Mouse (Mus musculus) thymus, adult 2 months (tissue): ENCODE data around the gene Gm12830. TPM values are rescaled to one million over a fixed set of nuclear protein-coding genes. Genes with fewer than 3 reads are reported as not detected.

ENCODE experiments used
- DNase-seq: peaks from one replicate; pipeline ENCODE4 v3.0.0; 2021
- H3K27ac ChIP-seq: fragments of 200-500 bp; 2 replicates; pipeline ENCODE4 v1.5.1; 2012; ENCODE audit warnings: low read length, control low read depth; ENCODE audit not compliant: control insufficient read depth, insufficient read depth
- H3K27me3 ChIP-seq: fragments of 200-500 bp; 2 replicates; pipeline ENCODE4 v1.6.1; 2012; ENCODE audit warnings: mild to moderate bottlenecking, low read length, moderate library complexity, mixed read lengths; ENCODE audit not compliant: control insufficient read depth, insufficient read depth
- H3K36me3 ChIP-seq: fragments of 200-500 bp; 2 replicates; pipeline ENCODE4 v1.6.1; 2012; ENCODE audit warnings: mild to moderate bottlenecking, low read length, moderate library complexity; ENCODE audit not compliant: control insufficient read depth, insufficient read depth
- H3K4me1 ChIP-seq: fragments of 200-500 bp; replicated peaks from 2 replicates; pipeline ENCODE4 v1.6.1; 2012; ENCODE audit warnings: low read length; ENCODE audit not compliant: control insufficient read depth, insufficient read depth
- H3K4me3 ChIP-seq: fragments of 200-500 bp; 2 replicates; pipeline ENCODE4 v1.5.1; 2012; ENCODE audit warnings: mild to moderate bottlenecking, low read length, control low read depth, moderate library complexity; ENCODE audit not compliant: control insufficient read depth, insufficient read depth
- CTCF ChIP-seq: fragments of 200-500 bp; IDR thresholded peaks from 2 replicates; pipeline ENCODE4 v1.5.1; 2012; ENCODE audit warnings: mild to moderate bottlenecking, control low read depth, low read length, moderate library complexity, borderline replicate concordance; ENCODE audit not compliant: control insufficient read depth, poor library complexity, insufficient read depth; ENCODE audit errors: extremely low read depth
- POLR2A ChIP-seq: fragments of 200-500 bp; IDR thresholded peaks from 2 replicates; pipeline ENCODE4 v1.6.1; 2012; ENCODE audit warnings: mild to moderate bottlenecking, low read length, control low read depth, moderate library complexity; ENCODE audit not compliant: control insufficient read depth, poor library complexity, insufficient read depth; ENCODE audit errors: extremely low read depth
- WGBS: fragments of 180-500 bp; shearing (Covaris S2); methylation state at CpG from one replicate; pipeline ENCODE4 v1.1.7; 2018; 5-methylcytosine and 5-hydroxymethylcytosine counted together
- polyA plus RNA-seq: library from polyadenylated mRNA; depleted of rRNA; stranded (reverse); fragments of >200 nt; gene quantifications from 2 replicates; pipeline ENCODE4 v1.2.3, GENCODE M21; 2012

Gene Gm12830
- polyA plus RNA-seq, 1 experiment: not detected

GRCm38 (mm10) chr4:114804096-114804495 is 17.4 kb upstream of the Gm12830 start:
- no peak for DNase-seq
- no peak overlapping the region for H3K4me3 ChIP-seq

GRCm38 (mm10) chr4:114818963-114819702 is 2.4 kb upstream of the Gm12830 start:
- Histone ChIP-seq H3K4me1 (no peaks in the 10 kb centered on the region), H3K36me3 (no peaks in the 10 kb centered on the region), H3K27ac (no peak overlapping the region), H3K27me3 (no peaks in the 10 kb centered on the region; the same call in 1 of the 2 replicates), H3K4me3 (no peak overlapping the region)
- no peak for TF ChIP-seq CTCF
- TF ChIP-seq POLR2A: no peak
- no peak for DNase-seq
- WGBS: 88% methylated on average over 9 of the region's 9 CpGs

More at GRCm38 (mm10) chr4:114804096-114804495, 17.4 kb upstream of the Gm12830 start:
- no peaks in the 10 kb centered on the region for H3K4me1 ChIP-seq
- H3K27ac ChIP-seq: no peak overlapping the region
- no peaks in the 10 kb centered on the region for H3K27me3 ChIP-seq
- WGBS: 91% methylated on average over 5 of the region's 5 CpGs
- no peaks in the 10 kb centered on the region for H3K36me3 ChIP-seq
- TF ChIP-seq CTCF: no peak
- TF ChIP-seq POLR2A: no peak

GRCm38 (mm10) chr4:114834770-114835581 is 13.5 kb downstream of the Gm12830 start:
- 82% methylated on average over 10 of the region's 10 CpGs for WGBS
- no peak for TF ChIP-seq CTCF
- TF ChIP-seq POLR2A: no peak
- no peak overlapping the region for H3K27ac ChIP-seq
- DNase-seq: no peak
- no peak overlapping the region for H3K4me3 ChIP-seq
- H3K27me3 ChIP-seq: no peaks in the 10 kb centered on the region
- H3K36me3 ChIP-seq: no peaks in the 10 kb centered on the region
- H3K4me1 ChIP-seq: no peaks in the 10 kb centered on the region

GRCm38 (mm10) chr4:114841336-114841920 is 19.9 kb downstream of the Gm12830 start:
- Histone ChIP-seq H3K27ac (no peak overlapping the region), H3K4me3 (no peak overlapping the region), H3K4me1 (no peaks in the 10 kb centered on the region), H3K36me3 (no peaks in the 10 kb centered on the region), H3K27me3 (peaks cover 6% of the 10 kb centered on the region; the same call in 1 of the 2 replicates)
- DNase-seq: no peak
- 69% methylated on average over 9 of the region's 9 CpGs for WGBS
- TF ChIP-seq POLR2A (no peak), CTCF (no peak)

- WGBS: 32% methylated on average over 6 of the region's 11 CpGs
- peaks cover 6% of the 10 kb centered on the region; the same call in 1 of the 2 replicates for H3K27me3 ChIP-seq
Observed at GRCm38 (mm10) chr4:114842376-114842960, 20.9 kb downstream of the Gm12830 start.

More at GRCm38 (mm10) chr4:114842376-114842960, 20.9 kb downstream of the Gm12830 start:
- no peaks in the 10 kb centered on the region for H3K36me3 ChIP-seq
- TF ChIP-seq CTCF (no peak), POLR2A (no peak)
- DNase-seq: no peak
- no peak overlapping the region for H3K4me3 ChIP-seq
- H3K4me1 ChIP-seq: no peaks in the 10 kb centered on the region
- no peak overlapping the region for H3K27ac ChIP-seq
